Mouse (Mus musculus): ENCODE measurements around the gene Agtr1a. TPM values are rescaled to one million over a fixed set of nuclear protein-coding genes. Genes with fewer than 3 reads are reported as not detected.

Agtr1a gene
- total and polyA plus RNA-seq, 2 experiments from 2014 or later, result 1.1 to 1.4 TPM

GRCm38 (mm10) chr13:30348306-30348705, 12.1 kb downstream of the Agtr1a start:
- Histone ChIP-seq H3K4me1 (ENCODE audit: insufficient read depth, low read length) (no peaks in the 10 kb centered on the region), H3K36me3 (ENCODE audit: insufficient read depth, low read length) (no peaks in the 10 kb centered on the region), H3K27me3 (ENCODE audit: insufficient read depth, low read length) (no peaks in the 10 kb centered on the region), H3K9ac (replicated peaks; ENCODE audit: low read length) (no peak overlapping the region), H3K27ac (no peak overlapping the region), H3K4me2 (ENCODE audit: low read depth, low read length) (no peak overlapping the region), H3K9me3 (ENCODE audit: low read length) (no peaks in the 10 kb centered on the region), H3K4me3 (ENCODE audit: low read length) (no peak overlapping the region)
- no peak for TF ChIP-seq CTCF (IDR thresholded peaks at IDR 0.05; ENCODE audit: low read depth)
- ATAC-seq (no peak), DNase-seq (ENCODE audit: low spot score) (no peak)

- no peak overlapping the region for H3K4me3 ChIP-seq (ENCODE audit: low read length)
- H3K36me3 ChIP-seq (ENCODE audit: insufficient read depth, low read length), result no peaks in the 10 kb centered on the region
- DNase-seq (ENCODE audit: low spot score) (no peak), ATAC-seq (no peak)
- no peaks in the 10 kb centered on the region for H3K9me3 ChIP-seq (ENCODE audit: low read length)
- H3K9ac ChIP-seq (replicated peaks; ENCODE audit: low read length), result no peak overlapping the region
- no peak overlapping the region for H3K4me2 ChIP-seq (ENCODE audit: low read depth, low read length)
- H3K27ac ChIP-seq, result no peak overlapping the region
- H3K4me1 ChIP-seq (ENCODE audit: insufficient read depth, low read length), result no peaks in the 10 kb centered on the region
- WGBS, result 50% methylated on average over 13 of the region's 13 CpGs
- TF ChIP-seq CTCF (IDR thresholded peaks at IDR 0.05; ENCODE audit: low read depth), result no peak
- no peaks in the 10 kb centered on the region for H3K27me3 ChIP-seq (ENCODE audit: insufficient read depth, low read length)
These were observed 15.7 kb downstream of the Agtr1a start for GRCm38 (mm10) chr13:30351966-30352365.

GRCm38 (mm10) chr13:30354991-30355580, 18.8 kb downstream of the Agtr1a start:
- no peaks in the 10 kb centered on the region for H3K27me3 ChIP-seq (ENCODE audit: insufficient read depth, low read length)
- ATAC-seq (no peak), DNase-seq (ENCODE audit: low spot score) (no peak)
- H3K4me1 ChIP-seq (ENCODE audit: insufficient read depth, low read length), result no peaks in the 10 kb centered on the region
- H3K36me3 ChIP-seq (ENCODE audit: insufficient read depth, low read length), result no peaks in the 10 kb centered on the region
- no peak overlapping the region for H3K4me2 ChIP-seq (ENCODE audit: low read depth, low read length)
- WGBS, result 88% methylated on average over 6 of the region's 6 CpGs
- TF ChIP-seq CTCF (IDR thresholded peaks at IDR 0.05; ENCODE audit: low read depth), result no peak
- no peak overlapping the region for H3K9ac ChIP-seq (replicated peaks; ENCODE audit: low read length)
- H3K9me3 ChIP-seq (ENCODE audit: low read length), result no peaks in the 10 kb centered on the region
- H3K27ac ChIP-seq, result no peak overlapping the region
- no peak overlapping the region for H3K4me3 ChIP-seq (ENCODE audit: low read length)

GRCm38 (mm10) chr13:30355979-30356378, 19.7 kb downstream of the Agtr1a start:
- DNase-seq (ENCODE audit: low spot score), result no peak
- Histone ChIP-seq H3K4me3 (ENCODE audit: low read length) (no peak overlapping the region), H3K4me1 (ENCODE audit: insufficient read depth, low read length) (no peaks in the 10 kb centered on the region), H3K9ac (replicated peaks; ENCODE audit: low read length) (no peak overlapping the region), H3K4me2 (ENCODE audit: low read depth, low read length) (no peak overlapping the region), H3K27ac (no peak overlapping the region), H3K27me3 (ENCODE audit: insufficient read depth, low read length) (no peaks in the 10 kb centered on the region), H3K36me3 (ENCODE audit: insufficient read depth, low read length) (no peaks in the 10 kb centered on the region), H3K9me3 (ENCODE audit: low read length) (no peaks in the 10 kb centered on the region)
- ATAC-seq, result no peak
- WGBS, result 89% methylated on average over 2 of the region's 2 CpGs
- no peak for TF ChIP-seq CTCF (IDR thresholded peaks at IDR 0.05; ENCODE audit: low read depth)

- DNase-seq (ENCODE audit: low spot score), result no peak
- no peak for ATAC-seq
- Histone ChIP-seq H3K9ac (replicated peaks; ENCODE audit: low read length) (no peak overlapping the region), H3K4me1 (ENCODE audit: insufficient read depth, low read length) (no peaks in the 10 kb centered on the region), H3K27ac (no peak overlapping the region), H3K4me2 (ENCODE audit: low read depth, low read length) (no peak overlapping the region), H3K4me3 (ENCODE audit: low read length) (no peak overlapping the region), H3K27me3 (ENCODE audit: insufficient read depth, low read length) (no peaks in the 10 kb centered on the region), H3K36me3 (ENCODE audit: insufficient read depth, low read length) (no peaks in the 10 kb centered on the region), H3K9me3 (ENCODE audit: low read length) (no peaks in the 10 kb centered on the region)
- TF ChIP-seq CTCF (IDR thresholded peaks at IDR 0.05; ENCODE audit: low read depth), result peak; percentile 37
- 46% methylated on average over 4 of the region's 4 CpGs for WGBS
These were observed 22.4 kb downstream of the Agtr1a start for GRCm38 (mm10) chr13:30358456-30359168.

GRCm38 (mm10) chr13:30359886-30360285, 23.6 kb downstream of the Agtr1a start:
- Histone ChIP-seq H3K4me3 (ENCODE audit: low read length) (no peak overlapping the region), H3K27me3 (ENCODE audit: insufficient read depth, low read length) (no peaks in the 10 kb centered on the region), H3K4me1 (ENCODE audit: insufficient read depth, low read length) (no peaks in the 10 kb centered on the region), H3K27ac (no peak overlapping the region), H3K9me3 (ENCODE audit: low read length) (no peaks in the 10 kb centered on the region), H3K4me2 (ENCODE audit: low read depth, low read length) (no peak overlapping the region), H3K9ac (replicated peaks; ENCODE audit: low read length) (no peak overlapping the region), H3K36me3 (ENCODE audit: insufficient read depth, low read length) (no peaks in the 10 kb centered on the region)
- no peak for DNase-seq (ENCODE audit: low spot score)
- WGBS, result 81% methylated on average over 2 of the region's 2 CpGs
- no peak for ATAC-seq
- no peak for TF ChIP-seq CTCF (IDR thresholded peaks at IDR 0.05; ENCODE audit: low read depth)

GRCm38 (mm10) chr13:30361002-30361401, 24.8 kb downstream of the Agtr1a start:
- Histone ChIP-seq H3K27me3 (ENCODE audit: insufficient read depth, low read length) (no peaks in the 10 kb centered on the region), H3K9me3 (ENCODE audit: low read length) (no peaks in the 10 kb centered on the region), H3K4me2 (ENCODE audit: low read depth, low read length) (no peak overlapping the region), H3K36me3 (ENCODE audit: insufficient read depth, low read length) (no peaks in the 10 kb centered on the region), H3K4me3 (ENCODE audit: low read length) (no peak overlapping the region), H3K27ac (no peak overlapping the region), H3K4me1 (ENCODE audit: insufficient read depth, low read length) (no peaks in the 10 kb centered on the region), H3K9ac (replicated peaks; ENCODE audit: low read length) (no peak overlapping the region)
- 47% methylated on average over 5 of the region's 5 CpGs for WGBS
- DNase-seq (ENCODE audit: low spot score) (peak; percentile 26), ATAC-seq (peak; percentile 29; the same call in 1 of the 2 replicates)
- no peak for TF ChIP-seq CTCF (IDR thresholded peaks at IDR 0.05; ENCODE audit: low read depth)
